Mouse (Mus musculus) brain, embryonic 14.5 days (tissue): ENCODE measurements at regions not wholly inside any gene's neighbourhood (a gene's known extent, or its start where the extent isn't known, plus 50 kb on each side); places are given as distances from the start of the nearest gene placed in this dataset.

ENCODE experiments used
- CTCF ChIP-seq: fragments of 200-500 bp; IDR thresholded peaks from 2 replicates; pipeline ENCODE4 v1.5.1; 2012; ENCODE audit warnings: inconsistent platforms, mild to moderate bottlenecking, moderate library complexity, borderline replicate concordance; ENCODE audit not compliant: insufficient read depth, insufficient read length; ENCODE audit errors: extremely low read depth
- POLR2A ChIP-seq: fragments of 200-500 bp; IDR thresholded peaks from 2 replicates; pipeline ENCODE4 v1.6.1; 2012; ENCODE audit warnings: mild to moderate bottlenecking, inconsistent platforms, borderline replicate concordance; ENCODE audit not compliant: poor library complexity, insufficient read depth, insufficient read length, severe bottlenecking; ENCODE audit errors: extremely low read depth

- TF ChIP-seq POLR2A (no peak), CTCF (no peak)
These were observed 177.8 kb downstream of the Cand1 start for GRCm38 (mm10) chr10:119061958-119062599.
